Mouse (Mus musculus): ENCODE measurements around the gene Bri3. TPM values are rescaled to one million over a fixed set of nuclear protein-coding genes. Genes with fewer than 3 reads are reported as not detected.
A peak's percentile ranks its signal among the peaks of the same experiment; 100 is the strongest.

Bri3 gene
- polyA plus RNA-seq, 1 experiment from 2014 or later, result 80.7 TPM

GRCm38 (mm10) chr5:144214453-144214852, 29.8 kb upstream of the Bri3 start:
- H3K36me3 ChIP-seq (ENCODE audit: control insufficient read depth, insufficient read depth, low read length), result peaks cover 39% of the 10 kb centered on the region
- no peak overlapping the region for H3K4me2 ChIP-seq (ENCODE audit: low read length)
- no peak for ATAC-seq
- WGBS, result 30% methylated on average over 7 of the region's 7 CpGs
- H3K4me3 ChIP-seq (ENCODE audit: low read length), result no peak overlapping the region
- H3K4me1 ChIP-seq (ENCODE audit: control insufficient read depth, insufficient read depth, low read depth, low read length), result no peaks in the 10 kb centered on the region; the same call in 1 of the 2 replicates
- no peak overlapping the region for H3K27ac ChIP-seq (ENCODE audit: low read depth, low read length)
- no peaks in the 10 kb centered on the region for H3K9me3 ChIP-seq (ENCODE audit: control insufficient read depth, low read length)
- H3K9ac ChIP-seq (ENCODE audit: low read depth, low read length), result no peak overlapping the region
- H3K27me3 ChIP-seq (replicated peaks; ENCODE audit: control insufficient read depth, insufficient read depth, low read length), result no peaks in the 10 kb centered on the region

- no peak overlapping the region for H3K4me2 ChIP-seq (ENCODE audit: low read length)
- WGBS, result 80% methylated on average over 2 of the region's 2 CpGs
- no peak for ATAC-seq
- no peaks in the 10 kb centered on the region for H3K27me3 ChIP-seq (replicated peaks; ENCODE audit: control insufficient read depth, insufficient read depth, low read length)
- H3K4me3 ChIP-seq (ENCODE audit: low read length), result no peak overlapping the region
- H3K27ac ChIP-seq (ENCODE audit: low read depth, low read length), result no peak overlapping the region
- peaks cover 31% of the 10 kb centered on the region for H3K36me3 ChIP-seq (ENCODE audit: control insufficient read depth, insufficient read depth, low read length)
- H3K9me3 ChIP-seq (ENCODE audit: control insufficient read depth, low read length), result no peaks in the 10 kb centered on the region
- H3K4me1 ChIP-seq (ENCODE audit: control insufficient read depth, insufficient read depth, low read depth, low read length), result no peaks in the 10 kb centered on the region; the same call in 1 of the 2 replicates
- no peak overlapping the region for H3K9ac ChIP-seq (ENCODE audit: low read depth, low read length)
Measured at GRCm38 (mm10) chr5:144215992-144216391, 28.2 kb upstream of the Bri3 start.

- no peak for ATAC-seq
- Histone ChIP-seq H3K4me1 (ENCODE audit: control insufficient read depth, insufficient read depth, low read depth, low read length) (peaks cover 10% of the 10 kb centered on the region), H3K9ac (ENCODE audit: low read depth, low read length) (no peak overlapping the region), H3K9me3 (ENCODE audit: control insufficient read depth, low read length) (no peaks in the 10 kb centered on the region), H3K4me3 (ENCODE audit: low read length) (no peak overlapping the region), H3K4me2 (ENCODE audit: low read length) (no peak overlapping the region), H3K36me3 (ENCODE audit: control insufficient read depth, insufficient read depth, low read length) (peaks cover 24% of the 10 kb centered on the region), H3K27me3 (replicated peaks; ENCODE audit: control insufficient read depth, insufficient read depth, low read length) (no peaks in the 10 kb centered on the region), H3K27ac (ENCODE audit: low read depth, low read length) (no peak overlapping the region)
- WGBS, result 89% methylated on average over 7 of the region's 7 CpGs
Measured at GRCm38 (mm10) chr5:144218061-144218460, 26.2 kb upstream of the Bri3 start.

DNA sequence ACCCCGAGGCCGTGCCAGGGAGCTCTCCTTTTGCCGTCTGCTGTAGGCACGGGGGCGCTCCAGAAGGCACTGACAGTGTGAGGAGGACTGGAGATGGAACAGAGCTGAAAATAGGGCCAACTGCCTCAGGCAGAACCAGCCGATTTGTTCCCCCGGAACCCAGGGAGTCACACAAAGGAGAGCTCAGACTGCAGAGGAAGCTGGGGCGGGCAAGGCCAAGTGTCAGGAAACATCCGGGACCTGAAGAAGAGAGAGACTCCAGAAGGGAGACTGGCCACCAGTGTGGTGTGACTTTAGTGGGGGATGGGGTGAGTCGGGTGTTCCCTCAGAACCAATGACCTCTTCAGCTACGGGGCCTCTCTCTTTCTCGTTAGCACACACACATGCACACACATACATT, 24.9 kb upstream of the Bri3 start:
- Histone ChIP-seq H3K27ac (ENCODE audit: low read depth, low read length) (no peak overlapping the region), H3K27me3 (replicated peaks; ENCODE audit: control insufficient read depth, insufficient read depth, low read length) (no peaks in the 10 kb centered on the region), H3K36me3 (ENCODE audit: control insufficient read depth, insufficient read depth, low read length) (peaks cover 14% of the 10 kb centered on the region), H3K9ac (ENCODE audit: low read depth, low read length) (no peak overlapping the region), H3K9me3 (ENCODE audit: control insufficient read depth, low read length) (no peaks in the 10 kb centered on the region), H3K4me2 (ENCODE audit: low read length) (no peak overlapping the region), H3K4me1 (ENCODE audit: control insufficient read depth, insufficient read depth, low read depth, low read length) (peaks cover 10% of the 10 kb centered on the region), H3K4me3 (ENCODE audit: low read length) (no peak overlapping the region)
- 70% methylated on average over 12 of the region's 12 CpGs for WGBS
- ATAC-seq, result no peak

- ATAC-seq, result no peak
- WGBS, result 81% methylated on average over 5 of the region's 5 CpGs
- peaks cover 7% of the 10 kb centered on the region for H3K36me3 ChIP-seq (ENCODE audit: control insufficient read depth, insufficient read depth, low read length)
- no peak overlapping the region for H3K4me2 ChIP-seq (ENCODE audit: low read length)
- no peaks in the 10 kb centered on the region for H3K9me3 ChIP-seq (ENCODE audit: control insufficient read depth, low read length)
- no peaks in the 10 kb centered on the region for H3K27me3 ChIP-seq (replicated peaks; ENCODE audit: control insufficient read depth, insufficient read depth, low read length)
- no peak overlapping the region for H3K27ac ChIP-seq (ENCODE audit: low read depth, low read length)
- peaks cover 13% of the 10 kb centered on the region for H3K4me1 ChIP-seq (ENCODE audit: control insufficient read depth, insufficient read depth, low read depth, low read length)
- H3K4me3 ChIP-seq (ENCODE audit: low read length), result no peak overlapping the region
- H3K9ac ChIP-seq (ENCODE audit: low read depth, low read length), result no peak overlapping the region
Measured at GRCm38 (mm10) chr5:144219936-144220335, 24.3 kb upstream of the Bri3 start.

GRCm38 (mm10) chr5:144221305-144221704, 22.9 kb upstream of the Bri3 start:
- Histone ChIP-seq H3K36me3 (ENCODE audit: control insufficient read depth, insufficient read depth, low read length) (peaks cover 5% of the 10 kb centered on the region), H3K27me3 (replicated peaks; ENCODE audit: control insufficient read depth, insufficient read depth, low read length) (no peaks in the 10 kb centered on the region), H3K4me1 (ENCODE audit: control insufficient read depth, insufficient read depth, low read depth, low read length) (peaks cover 13% of the 10 kb centered on the region), H3K4me2 (ENCODE audit: low read length) (no peak overlapping the region), H3K9ac (ENCODE audit: low read depth, low read length) (no peak overlapping the region), H3K9me3 (ENCODE audit: control insufficient read depth, low read length) (no peaks in the 10 kb centered on the region), H3K4me3 (ENCODE audit: low read length) (no peak overlapping the region), H3K27ac (ENCODE audit: low read depth, low read length) (no peak overlapping the region)
- ATAC-seq, result no peak
- WGBS, result 73% methylated on average over 4 of the region's 4 CpGs

DNA sequence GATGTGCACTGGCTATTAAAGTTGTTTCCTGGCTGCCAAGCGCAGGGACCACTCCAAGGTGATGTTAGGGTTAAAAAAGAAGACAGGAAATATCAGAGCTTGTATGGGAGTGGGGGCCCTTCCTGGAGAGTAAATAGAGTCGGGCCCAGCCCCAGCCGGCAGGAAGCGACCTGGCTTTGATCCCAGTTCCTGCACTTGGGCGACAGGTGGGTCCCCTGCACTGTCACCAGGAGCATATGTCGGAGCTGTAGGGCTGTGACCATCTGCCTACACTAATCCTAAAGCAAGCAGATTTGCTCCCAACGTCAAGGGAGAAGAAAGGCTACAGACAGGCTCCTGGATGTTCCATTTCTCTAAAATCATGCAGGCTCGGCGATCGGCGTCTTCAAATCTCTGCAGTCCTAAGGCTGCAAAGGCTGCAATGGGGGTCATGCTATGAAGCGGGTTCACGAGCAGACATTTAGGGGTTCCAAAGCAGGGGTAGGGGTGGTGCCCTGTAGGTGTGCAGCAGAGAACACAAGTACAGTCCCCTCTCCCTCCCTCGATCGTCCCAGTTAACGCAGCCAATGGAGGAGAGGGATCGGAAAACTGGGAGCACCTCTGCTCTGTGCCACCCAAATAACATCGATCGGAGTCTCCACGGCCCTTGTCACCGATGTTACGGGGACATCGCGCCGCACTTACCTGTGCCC, 21.3 kb upstream of the Bri3 start:
- WGBS, result 3% methylated on average over 25 of the region's 25 CpGs
- H3K4me1 ChIP-seq (ENCODE audit: control insufficient read depth, insufficient read depth, low read depth, low read length), result peaks cover 13% of the 10 kb centered on the region
- peak overlapping the region; percentile 94 for H3K4me2 ChIP-seq (ENCODE audit: low read length)
- H3K36me3 ChIP-seq (ENCODE audit: control insufficient read depth, insufficient read depth, low read length), result no peaks in the 10 kb centered on the region
- ATAC-seq, result peak; percentile 76
- H3K27ac ChIP-seq (ENCODE audit: low read depth, low read length), result peak overlapping the region; percentile 74
- H3K27me3 ChIP-seq (replicated peaks; ENCODE audit: control insufficient read depth, insufficient read depth, low read length), result no peaks in the 10 kb centered on the region
- peak overlapping the region; percentile 74 for H3K9ac ChIP-seq (ENCODE audit: low read depth, low read length)
- peak overlapping the region; percentile 52 for H3K4me3 ChIP-seq (ENCODE audit: low read length)
- H3K9me3 ChIP-seq (ENCODE audit: control insufficient read depth, low read length), result no peaks in the 10 kb centered on the region

GRCm38 (mm10) chr5:144223503-144223862, 20.8 kb upstream of the Bri3 start, which contains the start of gene Tecpr1:
Tecpr1 (minus strand) TSS chr5:144223615.
- peak within 1 kb of the TSS; percentile 74 for H3K27ac ChIP-seq (ENCODE audit: low read depth, low read length)
- WGBS, result under 1% methylated on average over 37 of the region's 37 CpGs
- peak within 1 kb of the TSS; percentile 52 for H3K4me3 ChIP-seq (ENCODE audit: low read length)
- H3K9me3 ChIP-seq (ENCODE audit: control insufficient read depth, low read length), result no peaks in the 10 kb centered on the region
- peak within 1 kb of the TSS; percentile 74 for H3K9ac ChIP-seq (ENCODE audit: low read depth, low read length)
- no peaks in the 10 kb centered on the region for H3K27me3 ChIP-seq (replicated peaks; ENCODE audit: control insufficient read depth, insufficient read depth, low read length)
- H3K4me2 ChIP-seq (ENCODE audit: low read length), result peak within 1 kb of the TSS; percentile 94
- ATAC-seq, result peak; percentile 98
- no peaks in the 10 kb centered on the region for H3K36me3 ChIP-seq (ENCODE audit: control insufficient read depth, insufficient read depth, low read length)
- peaks cover 13% of the 10 kb centered on the region for H3K4me1 ChIP-seq (ENCODE audit: control insufficient read depth, insufficient read depth, low read depth, low read length)

- H3K36me3 ChIP-seq (ENCODE audit: control insufficient read depth, insufficient read depth, low read length), result no peaks in the 10 kb centered on the region
- H3K4me3 ChIP-seq (ENCODE audit: low read length), result peak overlapping the region; percentile 52
- peak overlapping the region; percentile 67 for H3K27ac ChIP-seq (ENCODE audit: low read depth, low read length)
- H3K9me3 ChIP-seq (ENCODE audit: control insufficient read depth, low read length), result no peaks in the 10 kb centered on the region
- H3K27me3 ChIP-seq (replicated peaks; ENCODE audit: control insufficient read depth, insufficient read depth, low read length), result no peaks in the 10 kb centered on the region
- ATAC-seq, result 0 out of 2 replicates have a peak, but pooled peaks have one; percentile 31
- H3K9ac ChIP-seq (ENCODE audit: low read depth, low read length), result peak overlapping the region; percentile 74
- H3K4me2 ChIP-seq (ENCODE audit: low read length), result peak overlapping the region; percentile 94
- 25% methylated on average over 18 of the region's 18 CpGs for WGBS
- peaks cover 13% of the 10 kb centered on the region for H3K4me1 ChIP-seq (ENCODE audit: control insufficient read depth, insufficient read depth, low read depth, low read length)
Measured at GRCm38 (mm10) chr5:144223899-144224816, 20.1 kb upstream of the Bri3 start.
